Mouse (Mus musculus) forebrain, postnatal 0 days (tissue): ENCODE data around the gene BC049715. TPM values are rescaled to one million over a fixed set of nuclear protein-coding genes. Genes with fewer than 3 reads are reported as not detected.

Source experiments
- ATAC-seq: fragments of 200-750 bp; cut with Nextera tagmentation; 2 replicates; pipeline ENCODE4 v1.8.0; 2017; ENCODE audit warnings: mild to moderate bottlenecking, moderate library complexity
- DNase-seq: peaks from one replicate; pipeline ENCODE4 v3.0.0-alpha.2; 2015
- H3K27ac ChIP-seq: fragments of 300-500 bp; sonication (generic); 2 replicates; pipeline ENCODE4 v1.5.1; 2014; ENCODE audit warnings: low read depth, mild to moderate bottlenecking, antibody characterized with exemption, low read length, moderate library complexity, mixed read lengths
- H3K27me3 ChIP-seq: fragments of 300-500 bp; sonication (generic); 2 replicates; pipeline ENCODE4 v1.6.1; 2014; ENCODE audit warnings: mild to moderate bottlenecking, low read length, mixed read lengths; ENCODE audit not compliant: insufficient read depth
- H3K36me3 ChIP-seq: fragments of 300-500 bp; sonication (generic); 2 replicates; pipeline ENCODE4 v1.6.1; 2014; ENCODE audit warnings: mild to moderate bottlenecking, moderate library complexity; ENCODE audit not compliant: insufficient read depth
- H3K4me1 ChIP-seq: fragments of 300-500 bp; sonication (generic); 2 replicates; pipeline ENCODE4 v1.6.1; 2014; ENCODE audit warnings: antibody characterized with exemption; ENCODE audit not compliant: insufficient read depth
- H3K4me2 ChIP-seq: fragments of 300-500 bp; sonication (generic); 2 replicates; pipeline ENCODE4 v1.6.1; 2014; ENCODE audit warnings: low read depth, mild to moderate bottlenecking, moderate library complexity
- H3K4me3 ChIP-seq: fragments of 300-500 bp; sonication (generic); 2 replicates; pipeline ENCODE4 v1.5.1; 2014; ENCODE audit warnings: low read depth, low read length, mixed read lengths
- H3K9ac ChIP-seq: fragments of 300-500 bp; sonication (generic); 2 replicates; pipeline ENCODE4 v1.6.1; 2014; ENCODE audit warnings: mild to moderate bottlenecking
- H3K9me3 ChIP-seq: fragments of 300-500 bp; sonication (generic); 2 replicates; pipeline ENCODE4 v1.6.1; 2016; ENCODE audit warnings: low read length
- CTCF ChIP-seq: sonication (generic); IDR thresholded peaks from 2 replicates; pipeline ENCODE4 v1.5.1; 2016; ENCODE audit warnings: antibody characterized with exemption, control low read depth, low read depth
- WGBS: fragments of 180-500 bp; shearing (Covaris S2); extraction: QIAGEN DNeasy Blood & Tissue Kit; methylation state at CpG from one replicate; pipeline ENCODE4 v1.1.7; 2014; 5-methylcytosine and 5-hydroxymethylcytosine counted together
- polyA plus RNA-seq: library from polyadenylated mRNA; unstranded; fragments of >200 nt; fragmentation: Nextera tagmentation; extraction: Ambion mirVana; gene quantifications from 2 replicates; pipeline ENCODE4 v1.2.1, GENCODE M21; 2015
- total RNA-seq: library from RNA; depleted of rRNA; stranded (reverse); fragments of >200 nt; gene quantifications from 2 replicates; pipeline ENCODE4 v1.2.3, GENCODE M21; 2014

The BC049715 gene
- total and polyA plus RNA-seq, 2 experiments from 2014 or later = 1.9 to 2.1 TPM

DNA sequence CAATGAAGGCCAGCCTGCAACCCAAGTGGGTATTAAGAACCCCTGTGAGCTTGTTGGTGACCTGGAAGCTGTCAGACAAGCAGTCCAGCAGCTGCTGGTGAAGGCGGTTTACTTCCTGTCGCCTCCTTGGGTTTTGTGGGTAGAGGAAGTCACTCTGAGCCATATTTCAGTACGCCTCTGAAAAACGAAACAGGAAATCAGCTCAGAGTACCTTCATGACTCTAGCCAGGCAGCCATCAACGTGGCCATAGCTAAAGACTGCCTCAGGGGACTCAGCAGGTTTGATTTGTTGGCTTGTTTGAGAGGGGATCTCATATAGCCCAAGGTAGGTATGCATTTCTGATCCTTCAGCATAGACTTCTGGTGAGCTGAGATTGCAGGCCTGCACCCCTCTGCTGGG lies 4.3 kb downstream of the BC049715 start:
- peaks cover 8% of the 10 kb centered on the region for H3K4me1 ChIP-seq
- no peak overlapping the region for H3K4me2 ChIP-seq
- no peak overlapping the region for H3K4me3 ChIP-seq
- 74% methylated on average over 5 of the region's 5 CpGs for WGBS
- H3K36me3 ChIP-seq = no peaks in the 10 kb centered on the region
- no peak for DNase-seq
- no peak overlapping the region for H3K9ac ChIP-seq
- no peak for TF ChIP-seq CTCF
- H3K27me3 ChIP-seq = no peaks in the 10 kb centered on the region; the same call in none of the 2 replicates
- H3K27ac ChIP-seq = no peak overlapping the region
- no peak for ATAC-seq
- H3K9me3 ChIP-seq = no peaks in the 10 kb centered on the region

GRCm38 (mm10) chr6:136835352-136835751 lies 7.9 kb downstream of the BC049715 start, which contains the start of gene Smco3:
Gene Smco3, minus strand, starts transcription at chr6:136835452.
- Histone ChIP-seq H3K4me3 (0 out of 2 replicates have a peak within 1 kb of the TSS, but pooled peaks have one; percentile 7), H3K27ac (no peak within 1 kb of the TSS), H3K36me3 (no peaks in the 10 kb centered on the region), H3K9me3 (no peaks in the 10 kb centered on the region), H3K4me1 (no peaks in the 10 kb centered on the region), H3K9ac (no peak within 1 kb of the TSS), H3K27me3 (no peaks in the 10 kb centered on the region; the same call in none of the 2 replicates), H3K4me2 (no peak within 1 kb of the TSS)
- ATAC-seq (no peak), DNase-seq (no peak)
- no peak for TF ChIP-seq CTCF
- WGBS = 69% methylated on average over 4 of the region's 4 CpGs

DNA sequence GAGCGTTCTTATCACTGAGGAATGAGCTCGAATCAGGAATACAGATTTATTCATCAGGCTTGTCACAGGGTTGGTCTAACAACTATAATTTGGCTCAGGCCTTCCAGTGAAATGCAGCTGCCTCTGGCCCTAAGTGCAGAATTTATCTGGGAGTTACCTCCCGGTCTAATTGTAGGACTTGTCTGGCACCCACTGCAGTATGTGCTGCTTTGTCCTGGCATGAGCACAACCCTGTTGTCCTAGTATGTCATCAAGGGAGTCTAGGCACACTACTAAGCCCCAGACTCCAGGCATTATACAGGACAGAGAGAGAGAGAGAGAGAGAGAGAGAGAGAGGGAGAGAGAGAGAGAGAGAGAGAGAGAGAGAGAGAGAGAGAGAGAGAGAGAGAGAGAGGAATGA lies 9.9 kb downstream of the BC049715 start:
- no peak overlapping the region for H3K9ac ChIP-seq

GRCm38 (mm10) chr6:136844903-136845302 lies 17.5 kb downstream of the BC049715 start:
- WGBS = 47% methylated on average over 2 of the region's 2 CpGs
- Histone ChIP-seq H3K36me3 (no peaks in the 10 kb centered on the region), H3K27me3 (no peaks in the 10 kb centered on the region), H3K4me3 (no peak overlapping the region), H3K4me1 (no peaks in the 10 kb centered on the region), H3K27ac (no peak overlapping the region), H3K4me2 (no peak overlapping the region), H3K9me3 (no peaks in the 10 kb centered on the region), H3K9ac (no peak overlapping the region)
- ATAC-seq (no peak), DNase-seq (no peak)
- no peak for TF ChIP-seq CTCF

More for the DNA sequence above, 9.9 kb downstream of the BC049715 start:
- no peak for TF ChIP-seq CTCF
- H3K27ac ChIP-seq = no peak overlapping the region
- no peaks in the 10 kb centered on the region; the same call in 1 of the 2 replicates for H3K27me3 ChIP-seq
- H3K9me3 ChIP-seq = no peaks in the 10 kb centered on the region
- DNase-seq (no peak), ATAC-seq (no peak)
- no peaks in the 10 kb centered on the region for H3K36me3 ChIP-seq
- no peaks in the 10 kb centered on the region for H3K4me1 ChIP-seq
- no peak overlapping the region for H3K4me3 ChIP-seq
- H3K4me2 ChIP-seq = no peak overlapping the region
- 78% methylated on average over 3 of the region's 3 CpGs for WGBS

- 70% methylated on average over 5 of the region's 5 CpGs for WGBS
- H3K27ac ChIP-seq = no peak overlapping the region
- H3K9ac ChIP-seq = no peak overlapping the region
- no peak overlapping the region for H3K4me2 ChIP-seq
- ATAC-seq (no peak), DNase-seq (no peak)
- H3K27me3 ChIP-seq = no peaks in the 10 kb centered on the region
- no peaks in the 10 kb centered on the region for H3K36me3 ChIP-seq
- no peak for TF ChIP-seq CTCF
- H3K4me1 ChIP-seq = no peaks in the 10 kb centered on the region
- no peak overlapping the region for H3K4me3 ChIP-seq
- no peaks in the 10 kb centered on the region for H3K9me3 ChIP-seq
These were observed 18.5 kb downstream of the BC049715 start for GRCm38 (mm10) chr6:136845706-136846480.

DNA sequence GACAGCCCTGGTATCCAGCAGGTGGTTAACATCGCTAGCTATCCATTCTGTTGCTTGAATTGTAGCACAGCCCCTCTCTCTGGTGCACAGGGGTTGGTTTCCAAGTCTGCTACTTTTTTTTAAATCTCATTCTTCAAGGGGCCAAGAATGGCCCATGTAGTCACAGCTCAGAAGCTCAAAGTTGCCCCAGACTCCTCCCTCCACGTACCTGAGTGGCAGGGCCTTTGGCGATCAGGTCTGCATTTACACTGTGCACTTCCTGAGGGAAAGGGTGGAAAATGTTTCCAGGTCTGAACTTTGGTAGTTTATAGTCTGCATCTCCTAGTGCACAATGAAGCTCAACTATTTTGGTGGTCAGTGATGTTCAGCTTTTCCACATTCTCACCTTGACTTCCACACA lies 19.8 kb downstream of the BC049715 start:
- no peak overlapping the region for H3K4me3 ChIP-seq
- no peak overlapping the region for H3K27ac ChIP-seq
- WGBS = 94% methylated on average over 3 of the region's 3 CpGs

DNA sequence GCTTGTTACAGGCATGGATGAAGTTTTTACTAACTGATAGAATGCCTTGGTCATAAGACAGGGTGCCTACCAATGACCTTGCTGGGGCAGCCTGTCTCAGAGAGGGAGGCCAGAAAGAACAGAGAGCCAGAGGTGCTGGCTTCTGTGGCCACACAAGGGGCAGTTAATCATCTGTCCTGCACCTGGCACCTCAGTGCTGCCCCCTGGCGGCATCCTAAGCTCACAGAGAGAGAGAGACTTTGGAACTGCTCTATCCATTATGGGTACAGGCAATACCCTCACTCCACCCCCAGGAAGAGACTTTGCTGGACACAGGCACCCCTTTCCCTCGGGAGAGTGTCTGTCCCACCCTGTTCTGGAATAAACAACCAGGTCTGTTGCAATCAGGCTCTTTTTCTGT lies 20.4 kb downstream of the BC049715 start:
- no peak for ATAC-seq
- Histone ChIP-seq H3K9ac (no peak overlapping the region), H3K4me2 (no peak overlapping the region), H3K27me3 (no peaks in the 10 kb centered on the region), H3K4me1 (no peaks in the 10 kb centered on the region), H3K27ac (no peak overlapping the region), H3K36me3 (no peaks in the 10 kb centered on the region), H3K9me3 (no peaks in the 10 kb centered on the region), H3K4me3 (no peak overlapping the region)
- no peak for DNase-seq
- WGBS = 24% methylated on average over 2 of the region's 2 CpGs
- TF ChIP-seq CTCF = peak; percentile 56

More for the DNA sequence above, 19.8 kb downstream of the BC049715 start:
- Histone ChIP-seq H3K9me3 (no peaks in the 10 kb centered on the region), H3K4me2 (no peak overlapping the region), H3K36me3 (no peaks in the 10 kb centered on the region), H3K27me3 (no peaks in the 10 kb centered on the region), H3K4me1 (no peaks in the 10 kb centered on the region), H3K9ac (no peak overlapping the region)
- ATAC-seq = no peak
- DNase-seq = no peak
- no peak for TF ChIP-seq CTCF
